Mouse (Mus musculus) CH12.LX (cell line): ENCODE results near the gene Ank2. TPM values are rescaled to one million over a fixed set of nuclear protein-coding genes. Genes with fewer than 3 reads are reported as not detected.

Experiments
- DNase-seq: peaks from one replicate; pipeline ENCODE4 v3.0.0-alpha.2; 2013; ENCODE audit errors: extremely low read depth
- H3K27ac ChIP-seq: 2 replicates; pipeline ENCODE4 v1.5.1; 2012; ENCODE audit warnings: low read depth, mild to moderate bottlenecking, control low read depth, moderate library complexity; ENCODE audit not compliant: insufficient read depth
- H3K27me3 ChIP-seq: replicated peaks from 2 replicates; pipeline ENCODE3; 2012; ENCODE audit warnings: inconsistent platforms
- H3K36me3 ChIP-seq, 2 experiments: replicated peaks in 1 of 2; 2 replicates each; pipeline versions ENCODE3 to v1.6.1; 2012; ENCODE audit warnings: inconsistent platforms in 1 of 2, low read length in 1 of 2, mild to moderate bottlenecking in 1 of 2, mixed read lengths in 1 of 2, moderate library complexity in 1 of 2; ENCODE audit not compliant: control insufficient read depth in 1 of 2, insufficient read depth in 1 of 2
- H3K4me1 ChIP-seq, 2 experiments: 2 replicates each; pipeline ENCODE4 v1.6.1; 2012; ENCODE audit warnings: inconsistent platforms in 1 of 2, moderate library complexity in 1 of 2; ENCODE audit not compliant: insufficient read depth in 2 of 2, control insufficient read depth in 1 of 2
- H3K4me2 ChIP-seq: 2 replicates; pipeline ENCODE4 v1.6.1; 2012; ENCODE audit warnings: low read depth, mild to moderate bottlenecking, control low read depth; ENCODE audit not compliant: poor library complexity, insufficient read depth, severe bottlenecking
- H3K4me3 ChIP-seq, 3 experiments: fragments of 150-350 bp in 1 of 3; sonication (generic) in 1 of 3; replicated peaks in 1 of 3; 2 replicates each; pipeline versions ENCODE3 to v1.5.1; 2011 to 2012; ENCODE audit warnings: low read depth in 2 of 3, low read length in 2 of 3, mild to moderate bottlenecking in 2 of 3, moderate library complexity in 2 of 3, control low read depth in 1 of 3, improper control_type of control experiment in 1 of 3, inconsistent platforms in 1 of 3, mixed read lengths in 1 of 3; ENCODE audit not compliant: poor library complexity in 1 of 3
- H3K79me2 ChIP-seq: replicated peaks from 2 replicates; pipeline ENCODE4 v1.6.1; 2012; ENCODE audit warnings: mild to moderate bottlenecking, moderate library complexity; ENCODE audit not compliant: control insufficient read depth, poor library complexity, insufficient read depth, severe bottlenecking; ENCODE audit errors: extremely low read depth
- H3K9ac ChIP-seq: 2 replicates; pipeline ENCODE4 v1.6.1; 2012; ENCODE audit warnings: low read depth, mild to moderate bottlenecking, control low read depth, moderate library complexity; ENCODE audit not compliant: insufficient read depth
- H3K9me3 ChIP-seq: replicated peaks from 2 replicates; pipeline ENCODE3; 2012; ENCODE audit warnings: low read length, inconsistent platforms, mixed read lengths
- CTCF ChIP-seq, 2 experiments: IDR thresholded peaks in 1 of 2; conservative IDR thresholded peaks in 1 of 2; 2 replicates each; pipeline ENCODE4 v1.5.1; 2011 to 2012; ENCODE audit warnings: low read depth in 2 of 2, low read length in 2 of 2, improper control_type of control experiment in 1 of 2, inconsistent platforms in 1 of 2, mild to moderate bottlenecking in 1 of 2, moderate library complexity in 1 of 2
- GABPA ChIP-seq: IDR thresholded peaks from 2 replicates; pipeline ENCODE4 v1.6.1; 2012; ENCODE audit warnings: low read depth, low read length, improper control_type of control experiment, inconsistent platforms; ENCODE audit not compliant: insufficient replicate concordance
- HCFC1 ChIP-seq: IDR thresholded peaks from 2 replicates; pipeline ENCODE4 v1.6.1; 2012; ENCODE audit warnings: low read depth, mild to moderate bottlenecking, inconsistent platforms, low read length, improper control_type of control experiment
- JUN ChIP-seq: IDR thresholded peaks from 2 replicates; pipeline ENCODE4 v1.6.1; 2011; ENCODE audit warnings: low read depth, mild to moderate bottlenecking, low read length, improper control_type of control experiment, moderate library complexity; ENCODE audit not compliant: insufficient read depth
- JUND ChIP-seq: conservative IDR thresholded peaks from 2 replicates; pipeline ENCODE4 v1.6.1; 2011; ENCODE audit warnings: low read depth, low read length, improper control_type of control experiment
- KAT2A ChIP-seq: IDR thresholded peaks from 2 replicates; pipeline ENCODE4 v1.6.1; 2012; ENCODE audit warnings: low read length, improper control_type of control experiment, inconsistent platforms; ENCODE audit not compliant: insufficient replicate concordance
- MAX ChIP-seq: IDR thresholded peaks from 2 replicates; pipeline ENCODE4 v1.6.1; 2011; ENCODE audit warnings: low read length, improper control_type of control experiment
- MAZ ChIP-seq: IDR thresholded peaks from 2 replicates; pipeline ENCODE4 v1.6.1; 2012; ENCODE audit warnings: low read depth, mild to moderate bottlenecking, inconsistent platforms, low read length, improper control_type of control experiment, moderate library complexity
- MYC ChIP-seq: IDR thresholded peaks from 2 replicates; pipeline ENCODE4 v1.6.1; 2011; ENCODE audit warnings: low read depth, mild to moderate bottlenecking, improper control_type of control experiment, low read length
- NRF1 ChIP-seq: IDR thresholded peaks from 2 replicates; pipeline ENCODE4 v1.6.1; 2014; ENCODE audit warnings: low read depth, mild to moderate bottlenecking, inconsistent platforms, low read length, improper control_type of control experiment, moderate library complexity
- POLR2AphosphoS2 ChIP-seq: IDR thresholded peaks from 2 replicates; pipeline ENCODE4 v1.6.1; 2011; ENCODE audit warnings: low read depth, low read length, improper control_type of control experiment
- RCOR1 ChIP-seq: conservative IDR thresholded peaks from 2 replicates; pipeline ENCODE4 v1.6.1; 2012; ENCODE audit warnings: low read depth, mild to moderate bottlenecking, inconsistent platforms, low read length, improper control_type of control experiment
- SIN3A ChIP-seq: IDR thresholded peaks from 2 replicates; pipeline ENCODE4 v1.6.1; 2012; ENCODE audit warnings: low read length, improper control_type of control experiment, inconsistent platforms
- TCF12 ChIP-seq: IDR thresholded peaks from 2 replicates; pipeline ENCODE4 v1.6.1; 2014; ENCODE audit warnings: low read depth, mild to moderate bottlenecking, inconsistent platforms, low read length, improper control_type of control experiment
- UBTF ChIP-seq: IDR thresholded peaks from 2 replicates; pipeline ENCODE4 v1.6.1; 2012; ENCODE audit warnings: low read depth, mild to moderate bottlenecking, inconsistent platforms, low read length, improper control_type of control experiment, moderate library complexity
- USF1 ChIP-seq: IDR thresholded peaks from 2 replicates; pipeline ENCODE4 v1.6.1; 2014; ENCODE audit warnings: low read depth, mild to moderate bottlenecking, inconsistent platforms, low read length, improper control_type of control experiment
- USF2 ChIP-seq: conservative IDR thresholded peaks from 2 replicates; pipeline ENCODE4 v1.6.1; 2011; ENCODE audit warnings: low read depth, low read length, improper control_type of control experiment
- ZC3H11A ChIP-seq: IDR thresholded peaks from 2 replicates; pipeline ENCODE4 v1.6.1; 2012; ENCODE audit warnings: low read depth, mild to moderate bottlenecking, inconsistent platforms, low read length, improper control_type of control experiment
- ZNF384 ChIP-seq: IDR thresholded peaks from 2 replicates; pipeline ENCODE4 v1.6.1; 2012; ENCODE audit warnings: low read depth, low read length, improper control_type of control experiment, inconsistent platforms
- dilution Hi-C: fragments of 300-500 bp; cut with MboI; formaldehyde crosslinking; loops from 2 replicates; pipeline ENCODE4 v1.14.3; 2020; ENCODE audit warnings: low sequenced_read_pairs; ENCODE audit not compliant: extremely low pct_unique_long_range_greater_than_20kb, extremely low pct_ligation_motif_present
- in situ Hi-C: fragments of 300-500 bp; cut with MboI; formaldehyde crosslinking; loops from 3 replicates; pipeline ENCODE4 v1.14.3; 2019; ENCODE audit warnings: low sequenced_read_pairs, low pct_ligation_motif_present, low pct_unique_long_range_greater_than_20kb, mixed read lengths
- polyA plus RNA-seq: library from polyadenylated mRNA; unstranded; fragments of >175 nt; gene quantifications from 2 replicates; pipeline ENCODE4 v1.2.1, GENCODE M21; 2012; ENCODE audit warnings: low read depth; ENCODE audit not compliant: insufficient read length
- total RNA-seq, 2 experiments: library from RNA; depleted of rRNA; stranded (reverse); fragments of 300-350 nt in 1 of 2; fragments of >200 nt in 1 of 2; gene quantifications; 2 replicates each; pipeline ENCODE4 v1.2.3; 2012 to 2014

Gene Ank2
- total and polyA plus RNA-seq, 3 experiments: 3.9 to 20.9 (median 12.2) TPM

- Histone ChIP-seq H3K79me2 (no peaks in the 10 kb centered on the region), H3K9me3 (no peaks in the 10 kb centered on the region), H3K9ac (no peak overlapping the region), H3K27ac (no peak overlapping the region), H3K27me3 (no peaks in the 10 kb centered on the region)
- DNase-seq: peak; percentile 26
- TF ChIP-seq GABPA (no peak), MAX (no peak), TCF12 (no peak), HCFC1 (no peak), CTCF (conservative IDR thresholded peaks at IDR 0.05 in 1 of 2, IDR thresholded peaks at IDR 0.05 in 1 of 2; ENCODE audit: low read depth in 2 of 2, low read length in 2 of 2) (no peak), SIN3A (no peak), MAZ (no peak), ZNF384 (no peak; the same call in 1 of the 2 replicates), MYC (no peak), UBTF (no peak), KAT2A (no peak), POLR2AphosphoS2 (no peak), USF1 (no peak)
- TF ChIP-seq, all 38 proteins: peak for 0
- dilution Hi-C loops: no loop called here
- H3K4me3 ChIP-seq: no peak overlapping the region
- peaks cover 6 to 62% of the 10 kb centered on the region in 2 experiments; a peak in 3 of 4 replicates for H3K4me1 ChIP-seq
- in situ Hi-C loops: no loop called here
- H3K4me2 ChIP-seq: no peak overlapping the region
- H3K36me3 ChIP-seq: no peaks in the 10 kb centered on the region
Observed at GRCm38 (mm10) chr3:127020167-127020566, 479.0 kb downstream of the Ank2 start.

- no peak for DNase-seq
Observed at GRCm38 (mm10) chr3:127019728-127020127, 479.4 kb downstream of the Ank2 start.

More at GRCm38 (mm10) chr3:127019728-127020127, 479.4 kb downstream of the Ank2 start:
- Histone ChIP-seq H3K9me3 (no peaks in the 10 kb centered on the region), H3K27ac (no peak overlapping the region), H3K4me2 (no peak overlapping the region), H3K36me3 (no peaks in the 10 kb centered on the region), H3K79me2 (no peaks in the 10 kb centered on the region), H3K27me3 (no peaks in the 10 kb centered on the region), H3K9ac (no peak overlapping the region), H3K4me3 (no peak overlapping the region), H3K4me1 (peaks cover 6 to 64% of the 10 kb centered on the region in 2 experiments; a peak in 3 of 4 replicates)
- dilution Hi-C loops (no loop called here), in situ Hi-C loops (no loop called here)
- TF ChIP-seq TCF12 (no peak), ZC3H11A (no peak), RCOR1 (no peak), JUN (no peak), GABPA (no peak), NRF1 (no peak), CTCF (conservative IDR thresholded peaks at IDR 0.05 in 1 of 2, IDR thresholded peaks at IDR 0.05 in 1 of 2; ENCODE audit: low read depth in 2 of 2, low read length in 2 of 2) (no peak), USF2 (no peak), JUND (no peak)
